Mouse (Mus musculus): Measurements from ENCODE around the gene Rnase9. TPM values are rescaled to one million over a fixed set of nuclear protein-coding genes. Genes with fewer than 3 reads are reported as not detected.
A peak's percentile ranks its signal among the peaks of the same experiment; 100 is the strongest.

The Rnase9 gene
- polyA plus RNA-seq, 1 experiment from 2014 or later, result not detected

GRCm38 (mm10) chr14:51035206-51035605 lies 6.5 kb downstream of the Rnase9 start:
- no peak overlapping the region for H3K4me3 ChIP-seq (ENCODE audit: low read depth, low read length)
- no peak overlapping the region for H3K4me2 ChIP-seq (ENCODE audit: low read depth, low read length)
- no peaks in the 10 kb centered on the region for H3K36me3 ChIP-seq (replicated peaks; ENCODE audit: insufficient read depth, low read length)
- WGBS (ENCODE audit: insufficient replicate concordance), result 61% methylated on average over 1 of the region's 1 CpGs
- ATAC-seq (no peak), DNase-seq (no peak)
- H3K9ac ChIP-seq (replicated peaks), result no peak overlapping the region
- no peak overlapping the region for H3K27ac ChIP-seq (ENCODE audit: low read depth)
- no peaks in the 10 kb centered on the region for H3K27me3 ChIP-seq (ENCODE audit: insufficient read depth, low read length)
- no peak for TF ChIP-seq EP300 (IDR thresholded peaks at IDR 0.05; ENCODE audit: low read depth)
- no peak for TF ChIP-seq CTCF (IDR thresholded peaks at IDR 0.05; ENCODE audit: low read depth)
- H3K4me1 ChIP-seq (ENCODE audit: insufficient read depth), result no peaks in the 10 kb centered on the region
- no peaks in the 10 kb centered on the region for H3K9me3 ChIP-seq (ENCODE audit: low read length)

- Histone ChIP-seq H3K27ac (ENCODE audit: low read depth) (no peak overlapping the region), H3K9me3 (ENCODE audit: low read length) (no peaks in the 10 kb centered on the region), H3K27me3 (ENCODE audit: insufficient read depth, low read length) (no peaks in the 10 kb centered on the region), H3K4me2 (ENCODE audit: low read depth, low read length) (no peak overlapping the region), H3K36me3 (replicated peaks; ENCODE audit: insufficient read depth, low read length) (no peaks in the 10 kb centered on the region), H3K9ac (replicated peaks) (no peak overlapping the region), H3K4me3 (ENCODE audit: low read depth, low read length) (no peak overlapping the region), H3K4me1 (ENCODE audit: insufficient read depth) (no peaks in the 10 kb centered on the region)
- no peak for DNase-seq
- no peak for TF ChIP-seq EP300 (IDR thresholded peaks at IDR 0.05; ENCODE audit: low read depth)
- no peak for TF ChIP-seq CTCF (IDR thresholded peaks at IDR 0.05; ENCODE audit: low read depth)
- WGBS (ENCODE audit: insufficient replicate concordance), result 67% methylated on average over 3 of the region's 3 CpGs
- ATAC-seq, result no peak
Measured at GRCm38 (mm10) chr14:51027387-51028155, 14.1 kb downstream of the Rnase9 start.

GRCm38 (mm10) chr14:51026391-51027133 lies 15.1 kb downstream of the Rnase9 start:
- Histone ChIP-seq H3K9ac (replicated peaks) (no peak overlapping the region), H3K4me3 (ENCODE audit: low read depth, low read length) (no peak overlapping the region), H3K9me3 (ENCODE audit: low read length) (no peaks in the 10 kb centered on the region), H3K27ac (ENCODE audit: low read depth) (no peak overlapping the region), H3K27me3 (ENCODE audit: insufficient read depth, low read length) (no peaks in the 10 kb centered on the region), H3K4me1 (ENCODE audit: insufficient read depth) (no peaks in the 10 kb centered on the region), H3K4me2 (ENCODE audit: low read depth, low read length) (no peak overlapping the region), H3K36me3 (replicated peaks; ENCODE audit: insufficient read depth, low read length) (no peaks in the 10 kb centered on the region)
- no peak for TF ChIP-seq EP300 (IDR thresholded peaks at IDR 0.05; ENCODE audit: low read depth)
- peak; percentile 95 for TF ChIP-seq CTCF (IDR thresholded peaks at IDR 0.05; ENCODE audit: low read depth)
- WGBS (ENCODE audit: insufficient replicate concordance), result 33% methylated on average over 5 of the region's 5 CpGs
- DNase-seq (peak; percentile 73), ATAC-seq (peak; percentile 63)

- H3K9ac ChIP-seq (replicated peaks), result no peak overlapping the region
- ATAC-seq (no peak), DNase-seq (no peak)
- no peak overlapping the region for H3K4me3 ChIP-seq (ENCODE audit: low read depth, low read length)
- no peaks in the 10 kb centered on the region for H3K27me3 ChIP-seq (ENCODE audit: insufficient read depth, low read length)
- H3K27ac ChIP-seq (ENCODE audit: low read depth), result no peak overlapping the region
- no peaks in the 10 kb centered on the region for H3K36me3 ChIP-seq (replicated peaks; ENCODE audit: insufficient read depth, low read length)
- peaks cover 2% of the 10 kb centered on the region; the same call in 1 of the 2 replicates for H3K9me3 ChIP-seq (ENCODE audit: low read length)
- H3K4me1 ChIP-seq (ENCODE audit: insufficient read depth), result no peaks in the 10 kb centered on the region
- H3K4me2 ChIP-seq (ENCODE audit: low read depth, low read length), result no peak overlapping the region
- TF ChIP-seq CTCF (IDR thresholded peaks at IDR 0.05; ENCODE audit: low read depth) (no peak), EP300 (IDR thresholded peaks at IDR 0.05; ENCODE audit: low read depth) (no peak)
- 62% methylated on average over 1 of the region's 1 CpGs for WGBS (ENCODE audit: insufficient replicate concordance)
Measured at GRCm38 (mm10) chr14:51024820-51025219, 16.8 kb downstream of the Rnase9 start.

- no peak for TF ChIP-seq EP300 (IDR thresholded peaks at IDR 0.05; ENCODE audit: low read depth)
- no peak for TF ChIP-seq CTCF (IDR thresholded peaks at IDR 0.05; ENCODE audit: low read depth)
- H3K9me3 ChIP-seq (ENCODE audit: low read length), result peaks cover 2% of the 10 kb centered on the region; the same call in 1 of the 2 replicates
- no peaks in the 10 kb centered on the region for H3K4me1 ChIP-seq (ENCODE audit: insufficient read depth)
- H3K27me3 ChIP-seq (ENCODE audit: insufficient read depth, low read length), result no peaks in the 10 kb centered on the region
- H3K9ac ChIP-seq (replicated peaks), result no peak overlapping the region
- H3K4me2 ChIP-seq (ENCODE audit: low read depth, low read length), result no peak overlapping the region
- ATAC-seq (no peak), DNase-seq (no peak)
- H3K4me3 ChIP-seq (ENCODE audit: low read depth, low read length), result no peak overlapping the region
- WGBS (ENCODE audit: insufficient replicate concordance), result 73% methylated on average over 4 of the region's 4 CpGs
- no peaks in the 10 kb centered on the region for H3K36me3 ChIP-seq (replicated peaks; ENCODE audit: insufficient read depth, low read length)
- H3K27ac ChIP-seq (ENCODE audit: low read depth), result no peak overlapping the region
Measured at GRCm38 (mm10) chr14:51023457-51023856, 18.2 kb downstream of the Rnase9 start.

- TF ChIP-seq EP300 (IDR thresholded peaks at IDR 0.05; ENCODE audit: low read depth) (no peak), CTCF (IDR thresholded peaks at IDR 0.05; ENCODE audit: low read depth) (no peak)
- H3K27ac ChIP-seq (ENCODE audit: low read depth), result no peak overlapping the region
- ATAC-seq (no peak), DNase-seq (no peak)
- 73% methylated on average over 3 of the region's 3 CpGs for WGBS (ENCODE audit: insufficient replicate concordance)
- H3K4me3 ChIP-seq (ENCODE audit: low read depth, low read length), result no peak overlapping the region
- no peaks in the 10 kb centered on the region for H3K27me3 ChIP-seq (ENCODE audit: insufficient read depth, low read length)
- H3K4me2 ChIP-seq (ENCODE audit: low read depth, low read length), result no peak overlapping the region
- peaks cover 2% of the 10 kb centered on the region; the same call in 1 of the 2 replicates for H3K9me3 ChIP-seq (ENCODE audit: low read length)
- H3K9ac ChIP-seq (replicated peaks), result no peak overlapping the region
- H3K4me1 ChIP-seq (ENCODE audit: insufficient read depth), result no peaks in the 10 kb centered on the region
- H3K36me3 ChIP-seq (replicated peaks; ENCODE audit: insufficient read depth, low read length), result no peaks in the 10 kb centered on the region
Measured at GRCm38 (mm10) chr14:51017256-51017655, 24.4 kb downstream of the Rnase9 start.

All from liver, postnatal 0 days (tissue).